Mouse (Mus musculus) bone marrow macrophage, adult 2 months (primary cell): Measurements from ENCODE around the gene Agap1.

Experiments
- CTCF ChIP-seq: IDR thresholded peaks from 2 replicates; pipeline ENCODE4 v1.5.1; 2012; ENCODE audit warnings: low read depth, mild to moderate bottlenecking, low read length, moderate library complexity
- POLR2A ChIP-seq: IDR thresholded peaks from 2 replicates; pipeline ENCODE4 v1.6.1; 2012; ENCODE audit warnings: mild to moderate bottlenecking, low read depth, low read length, borderline replicate concordance

DNA sequence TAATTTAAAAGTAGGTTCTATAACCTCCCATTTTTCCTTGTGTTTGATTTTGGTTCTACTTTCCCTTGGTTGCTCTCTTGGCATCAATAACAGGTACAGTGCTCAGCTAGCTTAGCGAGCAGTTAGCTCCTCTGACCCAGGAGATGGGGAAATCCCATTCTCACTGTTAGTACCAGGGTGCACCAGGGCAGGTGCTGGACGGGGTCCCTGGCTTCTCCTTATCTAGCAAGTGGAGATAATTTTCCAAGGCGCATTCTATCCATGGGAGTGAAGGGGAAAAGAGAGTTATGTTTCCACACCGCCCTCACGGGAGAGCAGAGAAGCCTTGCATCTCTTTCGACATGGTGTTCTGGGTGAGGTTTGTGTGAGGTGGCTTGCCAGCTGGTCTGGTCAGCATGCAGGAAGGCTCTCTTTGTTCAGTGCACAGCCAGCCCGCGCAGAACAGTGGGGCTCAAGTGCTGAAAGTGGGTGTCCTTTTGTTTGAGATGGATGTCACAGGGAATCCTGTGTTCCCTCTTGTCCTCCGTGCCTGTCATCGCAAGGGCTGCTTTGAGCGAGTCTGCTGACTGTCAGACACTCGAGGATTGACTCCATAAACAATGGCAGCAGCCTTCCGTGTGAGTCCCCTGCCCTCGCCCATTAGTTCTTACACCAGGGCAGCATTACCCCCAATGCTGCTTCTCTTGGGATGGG lies 132.5 kb downstream of the Agap1 start:
- TF ChIP-seq CTCF (no peak), POLR2A (no peak)
